Comparison of ENCODE assay signal across 8 mouse cellular contexts in the genomic region with DNA sequence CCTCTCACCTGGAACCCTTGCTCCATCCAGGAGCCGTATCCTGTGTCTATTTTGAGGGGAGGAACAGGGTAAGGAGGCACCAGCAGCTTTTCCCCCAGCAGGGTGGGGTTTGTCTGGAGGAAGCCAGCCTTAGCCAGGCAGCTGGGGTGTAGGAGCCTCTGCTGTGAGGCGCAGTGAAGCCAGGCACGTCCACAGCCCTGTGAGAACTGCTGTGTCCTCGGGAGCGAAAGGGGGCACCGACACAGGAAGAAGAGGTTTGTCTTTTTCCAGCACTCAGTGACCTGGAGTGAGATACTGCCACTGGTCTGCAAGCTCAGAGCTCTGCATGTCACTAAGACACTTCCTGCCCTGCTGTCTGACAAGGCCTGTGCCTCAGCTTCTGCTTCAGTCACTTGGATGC. TPM values are rescaled to one million over a fixed set of nuclear protein-coding genes. Genes with fewer than 3 reads are reported as not detected.
DNase-seq lines count a peak whose midpoint lies in the region; ATAC-seq and TF ChIP-seq lines count a peak whose summit lies in the region.

No protein-coding gene starts in this region.

- H3K36me3 ChIP-seq in embryonic facial prominence, embryonic 14.5 days (ENCODE audit: control insufficient read depth, insufficient read depth, low read length): peaks cover 68% of the 10 kb centered on the region
- H3K36me3 ChIP-seq in embryonic facial prominence, embryonic 10.5 days (replicated peaks): peaks cover 86% of the 10 kb centered on the region
- H3K36me3 ChIP-seq in C2C12 (ENCODE audit: control insufficient read depth, insufficient read depth): peaks cover 64% of the 10 kb centered on the region
- H3K36me3 ChIP-seq in forebrain, embryonic 10.5 days (replicated peaks): peaks cover 62% of the 10 kb centered on the region

- H3K79me2 ChIP-seq in C2C12 (ENCODE audit: control insufficient read depth, insufficient read depth): peaks cover 20% of the 10 kb centered on the region

- no peaks in the 10 kb centered on the region for H3K79me3 ChIP-seq in C2C12 (ENCODE audit: low read depth)

- DNase-seq in embryonic facial prominence, embryonic 14.5 days (ENCODE audit: low spot score): no peak
- DNase-seq in embryonic facial prominence, embryonic 10.5 days (ENCODE audit: low spot score): no peak
- DNase-seq in forebrain, embryonic 10.5 days (ENCODE audit: extremely low spot score, low spot score): no peak
- DNase-seq in kidney, adult 9 months: peak; percentile 47
- DNase-seq in gastrocnemius, postnatal 14 days: no peak
- no peak for DNase-seq in gastrocnemius, postnatal 10 days

- no peak overlapping the region for H3K9ac ChIP-seq in embryonic facial prominence, embryonic 14.5 days (ENCODE audit: low read depth, low read length)

- ATAC-seq in embryonic facial prominence, embryonic 14.5 days (ENCODE audit: low read depth): no peak

- peak overlapping the region; percentile 8 for H3ac ChIP-seq in C2C12 (ENCODE audit: control insufficient read depth, insufficient read length, low read depth)

- no peaks in the 10 kb centered on the region for H3K4me1 ChIP-seq in embryonic facial prominence, embryonic 14.5 days (ENCODE audit: control insufficient read depth, insufficient read depth, low read length)
- H3K4me1 ChIP-seq in embryonic facial prominence, embryonic 10.5 days: peaks cover 7% of the 10 kb centered on the region; the same call in 1 of the 2 replicates
- peaks cover 7% of the 10 kb centered on the region for H3K4me1 ChIP-seq in forebrain, embryonic 10.5 days
- H3K4me1 ChIP-seq in olfactory bulb, adult 2 months (ENCODE audit: control insufficient read depth, insufficient read depth, low read length): peaks cover 13% of the 10 kb centered on the region

- H3K4me3 ChIP-seq in embryonic facial prominence, embryonic 14.5 days (ENCODE audit: low read depth, low read length): no peak overlapping the region
- no peak overlapping the region for H3K4me3 ChIP-seq in embryonic facial prominence, embryonic 10.5 days
- H3K4me3 ChIP-seq in C2C12 (ENCODE audit: insufficient read depth, poor library complexity, severe bottlenecking): no peak overlapping the region
- no peak overlapping the region for H3K4me3 ChIP-seq in forebrain, embryonic 10.5 days
- no peak overlapping the region for H3K4me3 ChIP-seq in olfactory bulb, adult 2 months (ENCODE audit: insufficient read depth, low read depth, low read length)

- intact Hi-C loops in gastrocnemius, postnatal 14 days (cut with DNase I; ENCODE audit: low total_unique reads): no loop called here

- no peaks in the 10 kb centered on the region for H3K9me3 ChIP-seq in embryonic facial prominence, embryonic 14.5 days (ENCODE audit: control insufficient read depth, low read length)
- no peaks in the 10 kb centered on the region for H3K9me3 ChIP-seq in embryonic facial prominence, embryonic 10.5 days
- H3K9me3 ChIP-seq in forebrain, embryonic 10.5 days: no peaks in the 10 kb centered on the region

- TF ChIP-seq POLR2A in olfactory bulb, adult 2 months (IDR thresholded peaks at IDR 0.05; ENCODE audit: insufficient read depth, low read depth, low read length): no peak

- 66% methylated on average over 6 of the region's 6 CpGs for WGBS in embryonic facial prominence, embryonic 14.5 days
- WGBS in embryonic facial prominence, embryonic 10.5 days: 77% methylated on average over 6 of the region's 6 CpGs
- 76% methylated on average over 6 of the region's 6 CpGs for WGBS in forebrain, embryonic 10.5 days
- 42% methylated on average over 6 of the region's 6 CpGs for WGBS in olfactory bulb, adult 2 months

- H3K4me2 ChIP-seq in embryonic facial prominence, embryonic 14.5 days (ENCODE audit: low read depth, low read length): no peak overlapping the region

- TF ChIP-seq CTCF in C2C12 (IDR thresholded peaks at IDR 0.05; ENCODE audit: control insufficient read depth, insufficient read depth, insufficient read length): no peak
- no peak for TF ChIP-seq CTCF in olfactory bulb, adult 2 months (IDR thresholded peaks at IDR 0.05; ENCODE audit: insufficient read depth, low read depth, low read length)

- no peaks in the 10 kb centered on the region for H3K27me3 ChIP-seq in embryonic facial prominence, embryonic 14.5 days (replicated peaks; ENCODE audit: control insufficient read depth, insufficient read depth, low read length)
- no peaks in the 10 kb centered on the region for H3K27me3 ChIP-seq in embryonic facial prominence, embryonic 10.5 days (replicated peaks; ENCODE audit: low read depth, poor library complexity, severe bottlenecking)
- no peaks in the 10 kb centered on the region for H3K27me3 ChIP-seq in C2C12 (ENCODE audit: control insufficient read depth, insufficient read depth, insufficient read length)
- H3K27me3 ChIP-seq in forebrain, embryonic 10.5 days (ENCODE audit: poor library complexity, severe bottlenecking): no peaks in the 10 kb centered on the region

- 0 out of 2 replicates have a peak overlapping the region, but pooled peaks have one; percentile 10 for H3K27ac ChIP-seq in embryonic facial prominence, embryonic 14.5 days (replicated peaks; ENCODE audit: low read depth, low read length)
- no peak overlapping the region for H3K27ac ChIP-seq in embryonic facial prominence, embryonic 10.5 days (replicated peaks)
- peak overlapping the region; percentile 66 for H3K27ac ChIP-seq in forebrain, embryonic 10.5 days
- 0 out of 2 replicates have a peak overlapping the region, but pooled peaks have one; percentile 8 for H3K27ac ChIP-seq in olfactory bulb, adult 2 months (ENCODE audit: insufficient read depth, low read depth, low read length)

TF ChIP-seq in C2C12, 6 proteins besides CTCF, POLR2A, EP300 and RAD21:
- TF ChIP-seq FOSL1 (IDR thresholded peaks at IDR 0.05; ENCODE audit: insufficient read depth, low read length, poor library complexity, severe bottlenecking): no peak
- TF ChIP-seq MAX (IDR thresholded peaks at IDR 0.05): no peak
- TF ChIP-seq MYOD1 (IDR thresholded peaks at IDR 0.05; ENCODE audit: control insufficient read depth, insufficient read length, low read depth): no peak
- no peak for TF ChIP-seq MYOG (IDR thresholded peaks at IDR 0.05; ENCODE audit: control insufficient read depth, extremely low read depth, insufficient read length)
- no peak for TF ChIP-seq CEBPB (IDR thresholded peaks at IDR 0.05; ENCODE audit: low read depth)
- TF ChIP-seq USF1 (IDR thresholded peaks at IDR 0.05; ENCODE audit: low read depth): no peak

RNA-seq across cellular contexts. Expression of a gene that starts 12.3 kb away (rescaled TPM):
- polyA plus RNA-seq in embryonic facial prominence, embryonic 14.5 days (2014; fragmentation: Nextera tagmentation; extraction: Ambion mirVana): 4.1 and 5.4 TPM in 2 replicates
- polyA plus RNA-seq in embryonic facial prominence, embryonic 10.5 days (2016; fragmentation: Nextera tagmentation; extraction: Ambion mirVana): 1.5 and 2.3 TPM in 2 replicates
- polyA plus RNA-seq in C2C12 (2012; fragmentation: generic; extraction: Trizol): 0.66 TPM
- polyA plus RNA-seq in forebrain, embryonic 10.5 days (2016; fragmentation: Nextera tagmentation; extraction: Ambion mirVana): 2.0 and 2.5 TPM in 2 replicates
- not detected in 2 replicates for polyA plus RNA-seq in olfactory bulb, adult 2 months (2012; ENCODE audit: insufficient read depth, insufficient read length, low replicate concordance, missing spikeins)
- 1 to 10 TPM; 2.7 to 2.9 TPM for total RNA-seq in gastrocnemius, postnatal 14 days (2021)
- total RNA-seq in gastrocnemius, postnatal 10 days (2021): 1 to 10 TPM; 4.3 to 6.2 TPM
